Mouse (Mus musculus): ENCODE measurements around the gene Anxa3. TPM values are rescaled to one million over a fixed set of nuclear protein-coding genes. Genes with fewer than 3 reads are reported as not detected.

The Anxa3 gene
- not detected in 2 replicates for polyA plus RNA-seq (2012; ENCODE audit: insufficient read depth, insufficient read length, low replicate concordance, missing spikeins)

GRCm38 (mm10) chr5:96792936-96793718 is at the start of gene Anxa3:
TSS of gene Anxa3 (plus strand) at chr5:96793339.
- no peak for TF ChIP-seq CTCF (IDR thresholded peaks at IDR 0.05; ENCODE audit: insufficient read depth, low read depth, low read length)
- TF ChIP-seq POLR2A (IDR thresholded peaks at IDR 0.05; ENCODE audit: insufficient read depth, low read depth, low read length) = no peak
- peaks cover 5% of the 10 kb centered on the region for H3K4me1 ChIP-seq (ENCODE audit: control insufficient read depth, insufficient read depth, low read length)
- WGBS = 14% methylated on average over 26 of the region's 26 CpGs
- H3K4me3 ChIP-seq (ENCODE audit: insufficient read depth, low read depth, low read length) = peak within 1 kb of the TSS; percentile 33
- no peak within 1 kb of the TSS for H3K27ac ChIP-seq (ENCODE audit: insufficient read depth, low read depth, low read length)

GRCm38 (mm10) chr5:96747195-96747984 is 45.7 kb upstream of the Anxa3 start:
- H3K4me1 ChIP-seq (ENCODE audit: control insufficient read depth, insufficient read depth, low read length) = no peaks in the 10 kb centered on the region
- TF ChIP-seq CTCF (IDR thresholded peaks at IDR 0.05; ENCODE audit: insufficient read depth, low read depth, low read length) (no peak), POLR2A (IDR thresholded peaks at IDR 0.05; ENCODE audit: insufficient read depth, low read depth, low read length) (no peak)
- H3K4me3 ChIP-seq (ENCODE audit: insufficient read depth, low read depth, low read length) = no peak overlapping the region
- no peak overlapping the region for H3K27ac ChIP-seq (ENCODE audit: insufficient read depth, low read depth, low read length)
- 65% methylated on average over 8 of the region's 8 CpGs for WGBS

GRCm38 (mm10) chr5:96757615-96758014 is 35.5 kb upstream of the Anxa3 start:
- 93% methylated on average over 7 of the region's 7 CpGs for WGBS
- TF ChIP-seq POLR2A (IDR thresholded peaks at IDR 0.05; ENCODE audit: insufficient read depth, low read depth, low read length) (no peak), CTCF (IDR thresholded peaks at IDR 0.05; ENCODE audit: insufficient read depth, low read depth, low read length) (no peak)
- H3K27ac ChIP-seq (ENCODE audit: insufficient read depth, low read depth, low read length) = no peak overlapping the region
- no peaks in the 10 kb centered on the region for H3K4me1 ChIP-seq (ENCODE audit: control insufficient read depth, insufficient read depth, low read length)
- no peak overlapping the region for H3K4me3 ChIP-seq (ENCODE audit: insufficient read depth, low read depth, low read length)

GRCm38 (mm10) chr5:96762021-96762420 is 31.1 kb upstream of the Anxa3 start:
- no peak overlapping the region for H3K27ac ChIP-seq (ENCODE audit: insufficient read depth, low read depth, low read length)
- WGBS = 91% methylated on average over 1 of the region's 1 CpGs
- no peaks in the 10 kb centered on the region for H3K4me1 ChIP-seq (ENCODE audit: control insufficient read depth, insufficient read depth, low read length)
- TF ChIP-seq POLR2A (IDR thresholded peaks at IDR 0.05; ENCODE audit: insufficient read depth, low read depth, low read length) = no peak
- TF ChIP-seq CTCF (IDR thresholded peaks at IDR 0.05; ENCODE audit: insufficient read depth, low read depth, low read length) = no peak
- H3K4me3 ChIP-seq (ENCODE audit: insufficient read depth, low read depth, low read length) = no peak overlapping the region

- no peak overlapping the region for H3K27ac ChIP-seq (ENCODE audit: insufficient read depth, low read depth, low read length)
- no peaks in the 10 kb centered on the region for H3K4me1 ChIP-seq (ENCODE audit: control insufficient read depth, insufficient read depth, low read length)
- no peak overlapping the region for H3K4me3 ChIP-seq (ENCODE audit: insufficient read depth, low read depth, low read length)
- 47% methylated on average over 10 of the region's 10 CpGs for WGBS
- TF ChIP-seq POLR2A (IDR thresholded peaks at IDR 0.05; ENCODE audit: insufficient read depth, low read depth, low read length) (no peak), CTCF (IDR thresholded peaks at IDR 0.05; ENCODE audit: insufficient read depth, low read depth, low read length) (no peak)
Observed at GRCm38 (mm10) chr5:96768846-96769471, 24.2 kb upstream of the Anxa3 start.

GRCm38 (mm10) chr5:96783506-96784288 is 9.4 kb upstream of the Anxa3 start:
- no peak overlapping the region for H3K4me3 ChIP-seq (ENCODE audit: insufficient read depth, low read depth, low read length)
- TF ChIP-seq CTCF (IDR thresholded peaks at IDR 0.05; ENCODE audit: insufficient read depth, low read depth, low read length) = no peak
- H3K27ac ChIP-seq (ENCODE audit: insufficient read depth, low read depth, low read length) = no peak overlapping the region
- 0 out of 2 replicates have a peak, but pooled peaks cover 4% of the 10 kb centered on the region for H3K4me1 ChIP-seq (ENCODE audit: control insufficient read depth, insufficient read depth, low read length)
- 60% methylated on average over 14 of the region's 14 CpGs for WGBS

GRCm38 (mm10) chr5:96785096-96785495 is 8.0 kb upstream of the Anxa3 start:
- H3K27ac ChIP-seq (ENCODE audit: insufficient read depth, low read depth, low read length) = no peak overlapping the region
- 0 out of 2 replicates have a peak, but pooled peaks cover 4% of the 10 kb centered on the region for H3K4me1 ChIP-seq (ENCODE audit: control insufficient read depth, insufficient read depth, low read length)
- WGBS = 84% methylated on average over 5 of the region's 5 CpGs
- TF ChIP-seq POLR2A (IDR thresholded peaks at IDR 0.05; ENCODE audit: insufficient read depth, low read depth, low read length) = no peak
- TF ChIP-seq CTCF (IDR thresholded peaks at IDR 0.05; ENCODE audit: insufficient read depth, low read depth, low read length) = no peak
- H3K4me3 ChIP-seq (ENCODE audit: insufficient read depth, low read depth, low read length) = no peak overlapping the region

GRCm38 (mm10) chr5:96792422-96792821 is 717 bp upstream of the Anxa3 start:
- no peak overlapping the region for H3K4me3 ChIP-seq (ENCODE audit: insufficient read depth, low read depth, low read length)
- H3K27ac ChIP-seq (ENCODE audit: insufficient read depth, low read depth, low read length) = no peak overlapping the region
- TF ChIP-seq POLR2A (IDR thresholded peaks at IDR 0.05; ENCODE audit: insufficient read depth, low read depth, low read length) (no peak), CTCF (IDR thresholded peaks at IDR 0.05; ENCODE audit: insufficient read depth, low read depth, low read length) (no peak)
- 72% methylated on average over 9 of the region's 9 CpGs for WGBS
- H3K4me1 ChIP-seq (ENCODE audit: control insufficient read depth, insufficient read depth, low read length) = peaks cover 5% of the 10 kb centered on the region

Measured in olfactory bulb, adult 2 months (tissue).